Mouse (Mus musculus): Measurements from ENCODE around the gene Stmn3. TPM values are rescaled to one million over a fixed set of nuclear protein-coding genes. Genes with fewer than 3 reads are reported as not detected.

Stmn3 gene
- polyA plus RNA-seq (2012; rRNA removed; ENCODE audit: low replicate concordance) = 2.8 and 2.9 TPM in 2 replicates

GRCm38 (mm10) chr2:181314080-181314810 is at the start of gene Stmn3:
Gene Stmn3 (minus strand): TSS chr2:181314500.

GRCm38 (mm10) chr2:181319248-181320102 is 5.2 kb upstream of the Stmn3 start, which contains the start of gene Rtel1:
Gene Rtel1 (plus strand): TSS chr2:181319739.

GRCm38 (mm10) chr2:181287958-181288350 is 26.3 kb downstream of the Stmn3 start, which contains the start of gene Gmeb2:
Gene Gmeb2 (minus strand): TSS chr2:181288035.

Other genes with a start within 250 kb of the Stmn3 start
- 0.38 and 0.50 TPM in 2 replicates for gene Kcnq2, start 179.2 kb downstream of the Stmn3 start, polyA plus RNA-seq (2012; rRNA removed; ENCODE audit: low replicate concordance)
- 2.7 and 3.7 TPM in 2 replicates for gene Eef1a2, start 157.5 kb downstream of the Stmn3 start, polyA plus RNA-seq (2012; rRNA removed; ENCODE audit: low replicate concordance)
- gene Ppdpf, start 127.3 kb downstream of the Stmn3 start, polyA plus RNA-seq (2012; rRNA removed; ENCODE audit: low replicate concordance) = 266 and 328 TPM in 2 replicates
- gene Ptk6, start 111.7 kb downstream of the Stmn3 start, polyA plus RNA-seq (2012; rRNA removed; ENCODE audit: low replicate concordance) = 1.1 and 6.9 TPM in 2 replicates
- gene Srms, start 101.3 kb downstream of the Stmn3 start, polyA plus RNA-seq (2012; rRNA removed; ENCODE audit: low replicate concordance) = 0.57 and 0.96 TPM in 2 replicates
- 0.30 and 0.58 TPM in 2 replicates for gene Fndc11, start 94.5 kb downstream of the Stmn3 start, polyA plus RNA-seq (2012; rRNA removed; ENCODE audit: low replicate concordance)
- gene Helz2, start 72.5 kb downstream of the Stmn3 start, polyA plus RNA-seq (2012; rRNA removed; ENCODE audit: low replicate concordance) = 30.3 and 39.9 TPM in 2 replicates
- gene Gmeb2, start 26.5 kb downstream of the Stmn3 start, polyA plus RNA-seq (2012; rRNA removed; ENCODE audit: low replicate concordance) = 16.9 and 31.9 TPM in 2 replicates
- gene Rtel1, start 5.2 kb upstream of the Stmn3 start, polyA plus RNA-seq (2012; rRNA removed; ENCODE audit: low replicate concordance) = 14.4 and 16.6 TPM in 2 replicates
- 12.9 and 14.2 TPM in 2 replicates for gene Zgpat, start 50.4 kb upstream of the Stmn3 start, polyA plus RNA-seq (2012; rRNA removed; ENCODE audit: low replicate concordance)
- gene Arfrp1, start 50.9 kb upstream of the Stmn3 start, polyA plus RNA-seq (2012; rRNA removed; ENCODE audit: low replicate concordance) = 14.4 and 16.3 TPM in 2 replicates
- 79.8 and 83.0 TPM in 2 replicates for gene Lime1, start 65.6 kb upstream of the Stmn3 start, polyA plus RNA-seq (2012; rRNA removed; ENCODE audit: low replicate concordance)
- gene Zbtb46, start 144.9 kb upstream of the Stmn3 start, polyA plus RNA-seq (2012; rRNA removed; ENCODE audit: low replicate concordance) = 0.85 and 0.96 TPM in 2 replicates
- 0.06 TPM in 1 of 2 replicates, not detected in the other for gene Abhd16b, start 178.7 kb upstream of the Stmn3 start, polyA plus RNA-seq (2012; rRNA removed; ENCODE audit: low replicate concordance)
- gene Tpd52l2, start 182.6 kb upstream of the Stmn3 start, polyA plus RNA-seq (2012; rRNA removed; ENCODE audit: low replicate concordance) = 12.0 and 12.4 TPM in 2 replicates
- 20.8 and 23.1 TPM in 2 replicates for gene Dnajc5, start 206.0 kb upstream of the Stmn3 start, polyA plus RNA-seq (2012; rRNA removed; ENCODE audit: low replicate concordance)

All from duodenum, adult 2 months (tissue).